Mouse (Mus musculus) megakaryocyte progenitor cell, adult 5-6 weeks (primary cell): ENCODE data around the gene Rnf224. TPM values are rescaled to one million over a fixed set of nuclear protein-coding genes. Genes with fewer than 3 reads are reported as not detected.
"Not testable (repeated sequence)": the region's sequence is repeated elsewhere in the genome, so short reads cannot be mapped to it uniquely, and the experiment has no call there.

Experiments used
- ATAC-seq: replicated peaks from 2 replicates; pipeline ENCODE4 v1.8.0; 2016; ENCODE audit warnings: mild to moderate bottlenecking, moderate TSS enrichment, inconsistent platforms; ENCODE audit not compliant: poor library complexity
- total RNA-seq, 2 experiments: library from RNA; stranded (forward) in 1 of 2; stranded (reverse) in 1 of 2; fragments of 157-497, 149-512 nt in 1 of 2; fragments of 200-1000 nt in 1 of 2; gene quantifications; 2 replicates each; pipeline versions ENCODE4 v1.2.3 to v1.2.4; 2015 to 2017

Gene Rnf224
- total RNA-seq (2015): not detected in 2 replicates
- total RNA-seq (2017): 0.25 TPM in 1 of 2 replicates, not detected in the other

- no peak for ATAC-seq
These were observed at the start of gene Rnf224 for GRCm38 (mm10) chr2:25236614-25237013. Gene Rnf224, minus strand, starts transcription at chr2:25236787.

- ATAC-seq: peak; percentile 48
These were observed 49.7 kb upstream of the Rnf224 start for GRCm38 (mm10) chr2:25286314-25286713.

GRCm38 (mm10) chr2:25285551-25285950, 49.0 kb upstream of the Rnf224 start:
- no peak for ATAC-seq

- ATAC-seq: peak; percentile 99
These were observed 42.6 kb upstream of the Rnf224 start for GRCm38 (mm10) chr2:25278928-25279882.

- ATAC-seq: no peak
These were observed 36.4 kb upstream of the Rnf224 start for GRCm38 (mm10) chr2:25273010-25273409.

GRCm38 (mm10) chr2:25272515-25272914, 35.9 kb upstream of the Rnf224 start:
- ATAC-seq: no peak

- peak; percentile 97 for ATAC-seq
These were observed 35.4 kb upstream of the Rnf224 start, which contains the start of the genes Ssna1 and Anapc2 for GRCm38 (mm10) chr2:25271827-25272511. Gene Ssna1, minus strand, starts transcription at chr2:25272438. Gene Anapc2, plus strand, starts transcription at chr2:25272478.

GRCm38 (mm10) chr2:25267746-25268309, 31.2 kb upstream of the Rnf224 start:
- no peak for ATAC-seq

- ATAC-seq: no peak
These were observed 30.7 kb upstream of the Rnf224 start for GRCm38 (mm10) chr2:25267241-25267640.

- ATAC-seq: no peak
These were observed 30.1 kb upstream of the Rnf224 start for GRCm38 (mm10) chr2:25266720-25267119.

GRCm38 (mm10) chr2:25265897-25266656, 29.5 kb upstream of the Rnf224 start:
- ATAC-seq: peak; percentile 41

GRCm38 (mm10) chr2:25264851-25265250, 28.3 kb upstream of the Rnf224 start:
- no peak for ATAC-seq

GRCm38 (mm10) chr2:25264286-25264660, 27.7 kb upstream of the Rnf224 start:
- ATAC-seq: no peak

GRCm38 (mm10) chr2:25263623-25264285, 27.2 kb upstream of the Rnf224 start:
- ATAC-seq: no peak

- ATAC-seq: peak; percentile 15
These were observed 26.4 kb upstream of the Rnf224 start for GRCm38 (mm10) chr2:25262795-25263622.

- peak; percentile 97 for ATAC-seq
These were observed 25.7 kb upstream of the Rnf224 start, which contains the start of gene Tprn for GRCm38 (mm10) chr2:25262291-25262767. Gene Tprn, plus strand, starts transcription at chr2:25262618.

GRCm38 (mm10) chr2:25261870-25262269, 25.3 kb upstream of the Rnf224 start:
- no peak for ATAC-seq

GRCm38 (mm10) chr2:25258887-25259286, 22.3 kb upstream of the Rnf224 start:
- ATAC-seq: no peak

- ATAC-seq: not testable (repeated sequence)
These were observed 20.7 kb upstream of the Rnf224 start for GRCm38 (mm10) chr2:25257250-25257649.
